Mouse (Mus musculus) ovary, adult 18-20 months (tissue): ENCODE data around the gene Depp1.

Source experiments
- DNase-seq: peaks from one replicate; pipeline ENCODE4 v3.0.0; 2022; ENCODE audit warnings: low spot score, mixed read lengths

Gene Depp1

GRCm38 (mm10) chr6:116682317-116682716, 31.9 kb downstream of the Depp1 start:
- no peak for DNase-seq

DNA sequence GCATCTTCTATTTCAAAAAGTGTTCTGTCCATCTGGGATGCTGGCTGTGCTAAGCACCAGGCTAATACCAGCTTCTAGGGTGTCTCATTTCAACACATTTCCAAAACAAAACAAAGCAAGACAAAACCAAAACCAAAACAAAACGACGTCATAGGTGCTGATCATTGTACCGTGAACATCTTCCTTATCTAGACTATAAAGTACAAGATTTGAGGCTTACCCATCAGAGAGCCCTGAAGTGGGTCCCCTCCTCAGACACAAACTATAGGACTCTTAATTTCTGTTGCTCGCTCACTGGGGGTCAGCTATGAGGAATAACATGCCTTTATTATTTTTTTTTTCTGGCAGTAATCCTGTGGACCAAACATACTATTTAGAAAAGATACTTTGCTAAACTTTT, 43.2 kb downstream of the Depp1 start:
- no peak for DNase-seq

GRCm38 (mm10) chr6:116694346-116694745, 43.9 kb downstream of the Depp1 start:
- DNase-seq, result no peak

GRCm38 (mm10) chr6:116697413-116697812, 47.0 kb downstream of the Depp1 start:
- DNase-seq, result no peak

DNA sequence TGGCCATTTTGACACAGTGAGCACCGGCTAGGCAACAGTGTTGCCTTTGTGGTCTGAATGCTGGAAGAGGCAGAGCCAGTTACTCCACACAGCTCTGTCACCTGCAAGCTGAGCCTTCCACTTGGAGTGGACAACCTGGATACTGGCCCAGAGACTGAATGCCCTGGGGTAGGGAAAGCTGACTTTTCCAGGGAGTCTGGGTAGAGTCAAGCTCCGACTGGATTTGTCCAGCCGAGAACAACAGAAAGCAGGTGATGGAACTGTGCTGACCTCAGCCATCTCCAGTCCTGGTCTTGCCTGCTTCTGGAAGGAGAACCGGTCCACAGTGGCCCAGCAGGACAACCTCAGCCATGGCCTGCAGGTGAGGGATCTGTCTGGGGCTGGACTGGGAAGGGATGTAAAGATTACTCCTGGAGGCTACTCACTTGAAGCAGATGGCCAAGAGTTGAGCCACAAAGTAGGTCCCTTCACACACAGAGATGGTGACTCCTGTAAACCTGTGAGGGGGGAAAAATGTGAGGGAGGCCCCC, 47.6 kb downstream of the Depp1 start:
- no peak for DNase-seq

- DNase-seq, result no peak
Measured at GRCm38 (mm10) chr6:116700821-116701220, 50.4 kb downstream of the Depp1 start.
